Mouse (Mus musculus) hindbrain, embryonic 13.5 days (tissue): ENCODE results near the gene Snrpd3. TPM values are rescaled to one million over a fixed set of nuclear protein-coding genes. Genes with fewer than 3 reads are reported as not detected.
"Not testable (repeated sequence)": the region's sequence is repeated elsewhere in the genome, so short reads cannot be mapped to it uniquely, and the experiment has no call there.

Source experiments
- ATAC-seq: fragments of 200-750 bp; cut with Nextera tagmentation; 2 replicates; pipeline ENCODE4 v1.8.0; 2017; ENCODE audit warnings: moderate TSS enrichment; ENCODE audit not compliant: low FRiP score
- H3K27ac ChIP-seq: fragments of 300-500 bp; sonication (generic); 2 replicates; pipeline ENCODE4 v1.5.1; 2015; ENCODE audit warnings: inconsistent platforms, mild to moderate bottlenecking, moderate library complexity
- H3K27me3 ChIP-seq: fragments of 300-500 bp; sonication (generic); 2 replicates; pipeline ENCODE4 v1.6.1; 2015; ENCODE audit warnings: mild to moderate bottlenecking, inconsistent platforms
- H3K36me3 ChIP-seq: fragments of 300-500 bp; sonication (generic); 2 replicates; pipeline ENCODE4 v1.6.1; 2015; ENCODE audit warnings: mild to moderate bottlenecking, inconsistent platforms
- H3K4me1 ChIP-seq: fragments of 300-500 bp; sonication (generic); replicated peaks from 2 replicates; pipeline ENCODE4 v1.6.1; 2015; ENCODE audit warnings: inconsistent platforms
- H3K4me2 ChIP-seq: fragments of 300-500 bp; sonication (generic); 2 replicates; pipeline ENCODE4 v1.6.1; 2015; ENCODE audit warnings: inconsistent platforms, mild to moderate bottlenecking, moderate library complexity
- H3K4me3 ChIP-seq: fragments of 300-500 bp; sonication (generic); 2 replicates; pipeline ENCODE4 v1.5.1; 2015; ENCODE audit warnings: mild to moderate bottlenecking, inconsistent platforms
- H3K9ac ChIP-seq: fragments of 300-500 bp; sonication (generic); 2 replicates; pipeline ENCODE4 v1.6.1; 2015; ENCODE audit warnings: mild to moderate bottlenecking, inconsistent platforms
- H3K9me3 ChIP-seq: fragments of 300-500 bp; sonication (generic); 2 replicates; pipeline ENCODE4 v1.6.1; 2016; ENCODE audit warnings: inconsistent platforms
- WGBS: fragments of 180-500 bp; shearing (Covaris S2); methylation state at CpG from one replicate; pipeline ENCODE4 v1.1.7; 2015; 5-methylcytosine and 5-hydroxymethylcytosine counted together
- polyA plus RNA-seq: library from polyadenylated mRNA; unstranded; fragments of >200 nt; fragmentation: Nextera tagmentation; extraction: Ambion mirVana; gene quantifications from 2 replicates; pipeline ENCODE4 v1.2.1, GENCODE M21; 2015

Gene Snrpd3
- polyA plus RNA-seq, 1 experiment from 2014 or later: 153 TPM

GRCm38 (mm10) chr10:75487131-75487530, 30.2 kb upstream of the Snrpd3 start:
- no peaks in the 10 kb centered on the region for H3K4me1 ChIP-seq
- no peaks in the 10 kb centered on the region for H3K27me3 ChIP-seq
- WGBS: 75% methylated on average over 3 of the region's 3 CpGs
- no peak overlapping the region for H3K27ac ChIP-seq
- ATAC-seq: no peak
- no peak overlapping the region for H3K4me2 ChIP-seq
- H3K4me3 ChIP-seq: no peak overlapping the region
- H3K9ac ChIP-seq: no peak overlapping the region
- no peaks in the 10 kb centered on the region for H3K9me3 ChIP-seq
- H3K36me3 ChIP-seq: no peaks in the 10 kb centered on the region

GRCm38 (mm10) chr10:75489522-75489921, 27.8 kb upstream of the Snrpd3 start:
- 76% methylated on average over 2 of the region's 2 CpGs for WGBS
- H3K4me1 ChIP-seq: no peaks in the 10 kb centered on the region
- H3K27ac ChIP-seq: no peak overlapping the region
- H3K4me3 ChIP-seq: no peak overlapping the region
- H3K27me3 ChIP-seq: no peaks in the 10 kb centered on the region
- no peak overlapping the region for H3K4me2 ChIP-seq
- ATAC-seq: no peak
- H3K36me3 ChIP-seq: no peaks in the 10 kb centered on the region
- H3K9me3 ChIP-seq: no peaks in the 10 kb centered on the region
- no peak overlapping the region for H3K9ac ChIP-seq

- Histone ChIP-seq H3K27me3 (no peaks in the 10 kb centered on the region), H3K27ac (no peak overlapping the region), H3K36me3 (no peaks in the 10 kb centered on the region), H3K4me3 (no peak overlapping the region), H3K9me3 (no peaks in the 10 kb centered on the region), H3K4me2 (no peak overlapping the region), H3K4me1 (no peaks in the 10 kb centered on the region), H3K9ac (no peak overlapping the region)
- 86% methylated on average over 2 of the region's 2 CpGs for WGBS
- ATAC-seq: no peak
Observed at GRCm38 (mm10) chr10:75490731-75491130, 26.6 kb upstream of the Snrpd3 start.

- Histone ChIP-seq H3K4me3 (no peak overlapping the region), H3K4me2 (no peak overlapping the region), H3K27ac (no peak overlapping the region), H3K9me3 (no peaks in the 10 kb centered on the region), H3K36me3 (no peaks in the 10 kb centered on the region), H3K4me1 (no peaks in the 10 kb centered on the region), H3K27me3 (no peaks in the 10 kb centered on the region), H3K9ac (no peak overlapping the region)
- ATAC-seq: no peak
- WGBS: 74% methylated on average over 3 of the region's 3 CpGs
Observed at GRCm38 (mm10) chr10:75491234-75491935, 26.0 kb upstream of the Snrpd3 start.

GRCm38 (mm10) chr10:75491936-75492262, 25.5 kb upstream of the Snrpd3 start:
- Histone ChIP-seq H3K27ac (no peak overlapping the region), H3K9me3 (no peaks in the 10 kb centered on the region), H3K4me2 (no peak overlapping the region), H3K36me3 (no peaks in the 10 kb centered on the region), H3K4me3 (no peak overlapping the region), H3K27me3 (no peaks in the 10 kb centered on the region), H3K9ac (no peak overlapping the region), H3K4me1 (no peaks in the 10 kb centered on the region)
- no peak for ATAC-seq
- 75% methylated on average over 2 of the region's 2 CpGs for WGBS

- H3K36me3 ChIP-seq: no peaks in the 10 kb centered on the region
- H3K27ac ChIP-seq: no peak overlapping the region
- H3K4me2 ChIP-seq: no peak overlapping the region
- no peak overlapping the region for H3K4me3 ChIP-seq
- no peaks in the 10 kb centered on the region for H3K4me1 ChIP-seq
- H3K9me3 ChIP-seq: no peaks in the 10 kb centered on the region
- H3K9ac ChIP-seq: no peak overlapping the region
- ATAC-seq: no peak
- WGBS: 81% methylated on average over 6 of the region's 6 CpGs
- no peaks in the 10 kb centered on the region for H3K27me3 ChIP-seq
Observed at GRCm38 (mm10) chr10:75495304-75495703, 22.0 kb upstream of the Snrpd3 start.

GRCm38 (mm10) chr10:75495921-75496320, 21.4 kb upstream of the Snrpd3 start:
- no peak overlapping the region for H3K9ac ChIP-seq
- no peak overlapping the region for H3K4me3 ChIP-seq
- no peaks in the 10 kb centered on the region for H3K9me3 ChIP-seq
- H3K27ac ChIP-seq: no peak overlapping the region
- H3K4me2 ChIP-seq: no peak overlapping the region
- ATAC-seq: no peak
- no peaks in the 10 kb centered on the region for H3K36me3 ChIP-seq
- H3K4me1 ChIP-seq: no peaks in the 10 kb centered on the region
- no peaks in the 10 kb centered on the region for H3K27me3 ChIP-seq

- H3K4me3 ChIP-seq, H3K4me2 ChIP-seq, H3K9ac ChIP-seq, ATAC-seq, H3K27me3 ChIP-seq, H3K27ac ChIP-seq, H3K9me3 ChIP-seq, H3K36me3 ChIP-seq, H3K4me1 ChIP-seq: not testable (repeated sequence)
- 89% methylated on average over 7 of the region's 7 CpGs for WGBS
Observed at GRCm38 (mm10) chr10:75499214-75499613, 18.1 kb upstream of the Snrpd3 start.

- Histone ChIP-seq H3K4me1 (no peaks in the 10 kb centered on the region), H3K27me3 (no peaks in the 10 kb centered on the region), H3K4me3 (no peak overlapping the region), H3K9me3 (no peaks in the 10 kb centered on the region), H3K9ac (no peak overlapping the region), H3K27ac (no peak overlapping the region), H3K36me3 (peaks cover 4% of the 10 kb centered on the region; the same call in 1 of the 2 replicates), H3K4me2 (no peak overlapping the region)
- WGBS: 61% methylated on average over 3 of the region's 3 CpGs
- ATAC-seq: no peak
Observed at GRCm38 (mm10) chr10:75499791-75500190, 17.6 kb upstream of the Snrpd3 start.

- H3K4me1 ChIP-seq: no peaks in the 10 kb centered on the region
- H3K9me3 ChIP-seq: no peaks in the 10 kb centered on the region
- H3K4me2 ChIP-seq: no peak overlapping the region
- 75% methylated on average over 7 of the region's 7 CpGs for WGBS
- ATAC-seq: no peak
- H3K36me3 ChIP-seq: peaks cover 4% of the 10 kb centered on the region; the same call in 1 of the 2 replicates
- H3K4me3 ChIP-seq: no peak overlapping the region
- no peaks in the 10 kb centered on the region for H3K27me3 ChIP-seq
- no peak overlapping the region for H3K9ac ChIP-seq
- H3K27ac ChIP-seq: no peak overlapping the region
Observed at GRCm38 (mm10) chr10:75500345-75500744, 17.0 kb upstream of the Snrpd3 start.

- H3K4me3 ChIP-seq: no peak overlapping the region
Observed at GRCm38 (mm10) chr10:75501641-75502040, 15.7 kb upstream of the Snrpd3 start.

GRCm38 (mm10) chr10:75503692-75504091, 13.7 kb upstream of the Snrpd3 start:
- no peak overlapping the region for H3K9ac ChIP-seq
- WGBS: 96% methylated on average over 7 of the region's 7 CpGs
- H3K4me1 ChIP-seq: no peaks in the 10 kb centered on the region
- no peak overlapping the region for H3K27ac ChIP-seq
- no peaks in the 10 kb centered on the region for H3K9me3 ChIP-seq
- H3K4me2 ChIP-seq: no peak overlapping the region
- H3K4me3 ChIP-seq: no peak overlapping the region
- peaks cover 31% of the 10 kb centered on the region for H3K36me3 ChIP-seq
- ATAC-seq: no peak
- no peaks in the 10 kb centered on the region for H3K27me3 ChIP-seq

More at GRCm38 (mm10) chr10:75501641-75502040, 15.7 kb upstream of the Snrpd3 start:
- no peaks in the 10 kb centered on the region for H3K9me3 ChIP-seq
- no peak for ATAC-seq
- no peaks in the 10 kb centered on the region for H3K4me1 ChIP-seq
- H3K9ac ChIP-seq: no peak overlapping the region
- H3K27me3 ChIP-seq: no peaks in the 10 kb centered on the region
- 100% methylated on average over 1 of the region's 1 CpGs for WGBS
- peaks cover 10% of the 10 kb centered on the region for H3K36me3 ChIP-seq
- H3K4me2 ChIP-seq: no peak overlapping the region
- no peak overlapping the region for H3K27ac ChIP-seq

- Histone ChIP-seq H3K36me3 (peaks cover 39% of the 10 kb centered on the region), H3K4me2 (no peak overlapping the region), H3K4me3 (no peak overlapping the region), H3K9ac (no peak overlapping the region), H3K27me3 (no peaks in the 10 kb centered on the region), H3K4me1 (no peaks in the 10 kb centered on the region), H3K9me3 (no peaks in the 10 kb centered on the region), H3K27ac (no peak overlapping the region)
- no peak for ATAC-seq
- WGBS: 90% methylated on average over 8 of the region's 8 CpGs
Observed at GRCm38 (mm10) chr10:75504234-75505129, 12.9 kb upstream of the Snrpd3 start.
